Mouse (Mus musculus) right cerebral cortex, postnatal 10 days (tissue): Measurements from ENCODE around the gene Tmem248.
"Not testable (repeated sequence)": the region's sequence is repeated elsewhere in the genome, so short reads cannot be mapped to it uniquely, and the experiment has no call there.

ENCODE experiments used
- DNase-seq, 2 experiments: peaks; one replicate each; pipeline ENCODE4 v3.0.0; 2021; ENCODE audit warnings: low spot score in 2 of 2

The Tmem248 gene

DNA sequence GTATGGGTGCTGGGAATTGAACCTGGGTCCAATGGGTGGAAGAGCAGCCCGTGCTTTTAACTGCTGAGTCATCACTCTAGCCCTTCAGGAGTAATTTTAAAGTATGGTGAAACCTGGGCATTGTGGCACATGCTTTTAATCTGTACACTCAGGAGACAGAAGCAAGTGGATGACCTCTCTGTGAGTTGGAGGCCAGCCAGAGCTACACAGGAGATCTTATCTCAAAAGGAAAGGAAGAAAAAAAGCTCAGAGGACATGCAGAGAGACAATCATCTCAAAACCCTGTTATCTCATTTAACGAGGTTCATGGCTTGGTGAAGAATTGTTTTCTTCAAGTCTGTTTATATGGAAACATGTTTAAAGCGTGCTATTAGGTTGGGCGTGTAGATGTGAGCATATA is 12.9 kb upstream of the Tmem248 start:
- no peak for DNase-seq

DNA sequence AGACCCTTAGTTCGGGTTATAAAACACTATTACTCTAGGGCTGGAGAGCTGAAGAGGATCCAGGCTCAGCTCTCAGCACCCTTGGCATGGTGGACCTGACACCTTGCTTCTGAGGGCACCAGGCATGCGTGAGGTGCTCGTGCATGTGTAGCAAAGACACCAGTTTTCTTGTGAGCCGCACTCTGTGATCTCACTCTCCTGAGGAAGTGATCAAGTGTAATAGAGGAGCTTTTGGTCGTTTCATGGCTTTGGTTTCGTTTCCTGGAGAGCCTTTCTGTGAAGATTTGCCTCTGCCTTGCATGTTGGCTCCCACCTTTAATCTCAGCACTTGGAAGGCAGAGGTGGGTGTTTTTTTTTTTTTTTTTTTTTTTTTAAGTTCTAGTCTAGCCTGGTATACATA is 12.3 kb upstream of the Tmem248 start:
- DNase-seq = no peak

GRCm38 (mm10) chr5:130205441-130206023 is 11.3 kb upstream of the Tmem248 start:
- no peak for DNase-seq

DNA sequence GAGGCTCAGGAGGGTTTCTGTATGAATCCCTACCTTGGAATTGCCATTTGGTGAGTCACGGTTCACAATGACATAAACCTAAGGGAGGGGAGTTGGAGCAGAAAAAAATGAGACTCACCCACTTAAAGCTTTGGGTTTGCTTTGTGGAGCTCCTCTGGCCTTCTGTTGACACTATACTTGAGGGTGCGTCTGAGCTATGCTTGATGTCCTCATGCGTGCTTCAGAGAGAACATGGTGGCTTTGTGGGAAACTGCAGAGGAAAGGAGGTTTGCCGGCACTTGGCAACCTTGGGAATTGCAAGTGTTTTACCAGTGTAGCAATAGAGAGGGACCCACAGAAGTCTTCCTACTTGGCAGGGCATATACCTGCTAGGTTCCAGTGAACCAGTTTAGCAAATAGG is 9.6 kb upstream of the Tmem248 start:
- DNase-seq = no peak

DNA sequence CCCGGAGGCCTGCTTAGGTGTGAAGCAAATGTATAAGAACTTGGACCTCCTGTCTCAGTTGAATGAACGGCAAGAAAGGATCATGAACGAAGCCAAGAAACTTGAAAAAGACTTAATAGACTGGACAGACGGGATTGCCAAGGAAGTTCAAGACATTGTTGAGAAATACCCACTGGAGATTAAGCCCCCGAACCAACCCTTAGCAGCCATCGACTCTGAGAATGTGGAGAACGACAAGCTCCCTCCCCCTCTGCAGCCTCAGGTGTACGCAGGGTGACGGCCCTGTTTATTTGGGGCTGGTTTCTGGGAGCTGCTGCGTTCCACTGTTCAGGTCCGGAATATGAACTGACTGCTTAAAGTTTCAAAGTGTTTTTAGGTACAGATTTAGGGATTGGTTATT is 3.9 kb upstream of the Tmem248 start:
- DNase-seq = no peak

DNA sequence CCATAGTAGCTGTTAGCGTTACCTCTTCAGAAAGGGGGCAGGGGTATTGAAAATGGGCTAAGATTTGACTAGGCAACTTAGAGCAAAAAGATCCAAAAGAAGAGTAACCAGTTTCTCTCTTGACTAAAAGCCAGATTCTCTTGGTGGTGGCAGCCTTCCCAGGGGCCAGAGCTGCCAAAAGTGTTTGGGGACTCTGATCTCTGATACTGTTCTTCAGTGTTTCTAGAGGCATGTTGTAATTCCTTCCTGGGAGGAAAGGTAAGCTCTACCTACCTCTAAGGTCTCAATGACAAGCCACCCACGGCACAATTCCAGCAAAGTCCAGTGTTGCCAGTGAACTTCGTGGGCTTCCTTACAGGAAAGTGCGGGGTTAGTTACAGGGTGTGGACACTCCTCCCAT is 525 bp downstream of the Tmem248 start:
- no peak for DNase-seq

DNA sequence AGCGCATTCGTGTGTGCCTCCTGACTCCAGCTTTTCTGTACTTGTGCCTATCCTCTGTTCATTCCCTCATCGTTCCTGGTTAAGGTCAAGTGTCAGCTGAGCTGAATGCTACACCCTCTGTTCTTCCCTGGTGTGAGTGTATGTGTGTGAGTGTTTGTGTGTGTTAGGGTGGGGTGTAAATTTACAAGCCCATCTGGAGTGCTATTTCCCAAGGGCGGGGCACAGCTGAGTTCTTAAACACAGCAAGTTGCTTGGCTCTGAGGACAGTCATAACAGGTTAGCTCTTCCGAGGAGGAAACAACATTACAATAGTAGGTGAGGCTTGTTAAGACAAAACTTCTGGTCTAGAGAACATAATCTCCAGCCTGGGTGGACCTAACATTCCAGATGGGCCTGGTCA is 1.5 kb downstream of the Tmem248 start:
- no peak for DNase-seq

DNA sequence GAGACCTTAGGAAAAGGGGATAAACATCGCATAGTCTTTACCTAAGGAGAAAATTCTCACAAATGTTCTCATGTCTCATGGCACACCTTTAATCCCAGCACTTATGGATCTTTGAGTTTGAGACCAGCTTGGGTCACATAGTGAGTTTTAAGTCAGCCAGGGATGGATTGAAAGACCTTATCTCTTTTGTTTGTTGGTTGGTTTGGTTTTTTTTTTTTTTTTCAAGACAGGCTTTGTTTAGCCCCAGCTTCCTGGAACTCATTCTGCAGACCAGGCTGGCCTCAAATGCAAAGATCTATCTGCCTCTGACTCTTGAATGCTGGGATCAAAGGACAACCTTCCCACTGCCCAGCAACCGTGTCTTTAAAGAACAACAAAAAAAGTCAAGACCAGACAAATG is 4.4 kb downstream of the Tmem248 start:
- no peak for DNase-seq

- no peak for DNase-seq
Measured at GRCm38 (mm10) chr5:130221760-130222145, 4.9 kb downstream of the Tmem248 start.

GRCm38 (mm10) chr5:130222146-130223004 is 5.5 kb downstream of the Tmem248 start:
- peak; percentile 95 to 97 for DNase-seq

DNA sequence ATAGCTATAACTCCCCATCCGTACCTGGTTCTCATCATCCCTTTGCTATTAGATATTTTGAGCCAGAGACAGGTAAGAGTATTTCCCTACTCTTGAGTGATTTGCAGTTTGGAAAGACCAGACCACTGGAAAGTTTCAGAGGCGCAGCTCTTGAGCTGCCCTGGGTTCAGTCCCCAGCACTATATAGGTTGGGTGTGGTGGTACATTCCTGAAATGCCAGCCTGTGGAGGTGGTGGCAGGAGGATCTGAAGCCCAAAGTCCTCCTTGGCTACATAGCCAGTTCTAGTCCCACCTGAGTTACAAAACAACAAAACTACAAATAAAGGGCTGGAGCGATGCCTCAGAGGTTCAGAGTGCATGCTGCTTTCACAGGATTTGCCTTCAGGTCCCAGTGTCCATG is 9.9 kb downstream of the Tmem248 start:
- no peak for DNase-seq

DNA sequence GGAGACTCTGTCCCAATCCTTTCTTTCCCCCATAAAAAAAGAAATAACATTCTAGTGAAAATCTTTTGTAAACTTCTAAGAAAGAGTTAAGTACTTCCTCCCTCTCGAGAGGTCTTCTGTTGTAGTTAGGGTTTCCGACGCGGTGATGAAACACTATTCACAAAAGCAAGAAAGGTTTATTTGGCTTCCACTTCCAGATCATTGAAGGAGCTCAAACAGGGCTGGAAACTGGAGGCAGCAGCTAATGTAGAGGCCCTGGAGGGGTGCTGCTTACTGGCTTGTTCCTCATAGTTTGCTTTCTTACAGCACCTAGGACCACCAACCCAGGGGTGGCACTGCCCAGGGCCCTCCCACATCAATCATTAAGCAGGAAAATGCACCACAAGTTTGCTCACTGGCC is 11.2 kb downstream of the Tmem248 start:
- DNase-seq = no peak

GRCm38 (mm10) chr5:130236302-130236701 is 19.4 kb downstream of the Tmem248 start:
- DNase-seq = no peak

DNA sequence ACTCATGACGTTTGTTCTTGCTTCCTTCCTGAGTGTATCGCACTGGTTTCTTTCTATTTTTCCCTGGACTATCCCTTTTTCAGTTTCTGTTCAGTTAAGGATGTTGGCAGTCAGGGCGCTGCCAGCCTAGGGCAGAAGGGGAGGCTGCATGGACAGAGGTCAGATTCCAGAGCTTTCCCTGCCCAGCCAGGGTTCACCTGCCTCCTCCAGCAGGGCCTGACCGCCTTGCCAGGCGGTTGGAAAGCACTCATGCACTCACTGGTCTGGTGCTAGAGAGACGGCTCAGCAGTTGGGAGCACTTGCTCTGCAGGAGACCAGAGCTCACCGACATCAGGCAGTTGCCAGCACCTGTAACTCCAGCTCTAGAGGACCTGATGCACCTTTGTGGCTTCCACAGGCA is 22.4 kb downstream of the Tmem248 start:
- no peak for DNase-seq

GRCm38 (mm10) chr5:130239856-130240255 is 23.0 kb downstream of the Tmem248 start:
- DNase-seq = no peak

- DNase-seq = no peak
Measured at GRCm38 (mm10) chr5:130241426-130241825, 24.5 kb downstream of the Tmem248 start.

- no peak for DNase-seq
Measured at GRCm38 (mm10) chr5:130247823-130248222, 30.9 kb downstream of the Tmem248 start.

DNA sequence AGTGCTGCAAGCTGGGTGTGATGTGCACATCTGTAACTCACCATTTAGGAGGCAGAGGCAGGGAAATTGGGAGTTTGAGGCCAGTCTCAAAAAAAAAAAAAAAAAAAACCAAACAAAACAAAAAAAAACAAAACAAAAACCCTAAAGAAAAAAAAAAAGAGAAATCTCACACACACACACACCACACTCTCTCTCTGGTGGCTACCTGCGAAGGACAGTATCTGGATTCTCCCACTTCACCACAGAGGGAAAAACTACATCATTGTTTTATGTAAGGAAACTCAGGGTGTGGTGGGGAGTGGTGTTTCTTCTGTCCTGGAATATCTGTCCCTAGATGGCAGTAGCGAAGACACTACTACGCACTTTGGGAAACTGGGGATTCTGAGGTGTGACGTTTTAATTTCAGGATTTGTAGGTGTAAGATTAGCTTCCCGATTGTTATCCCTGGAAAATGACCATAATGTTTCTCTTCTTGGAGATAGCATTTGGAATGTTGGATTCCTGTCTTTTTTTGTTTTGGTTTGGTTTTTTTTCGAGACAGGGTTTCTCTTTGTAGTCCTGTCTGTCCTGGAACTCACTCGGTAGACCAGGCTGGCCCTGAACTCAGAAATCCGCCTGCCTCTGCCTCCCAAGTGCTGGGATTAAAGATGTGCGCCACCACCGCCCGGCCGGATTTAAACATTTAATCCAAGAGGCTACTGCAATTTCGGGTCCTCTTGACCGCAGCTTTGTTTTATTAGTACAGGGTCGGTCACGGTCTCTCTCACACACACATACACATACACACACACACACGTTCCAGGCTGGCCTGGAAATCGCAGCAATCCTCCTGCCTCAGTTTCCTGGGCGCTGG is 37.5 kb downstream of the Tmem248 start:
- DNase-seq = peak in 1 of 2 experiments; percentile 49

- DNase-seq = peak; percentile 99
Measured at GRCm38 (mm10) chr5:130255017-130255720, 38.3 kb downstream of the Tmem248 start, which contains the start of the genes Sbds and Tyw1. Sbds (minus strand) TSS chr5:130255530. Tyw1 (plus strand) TSS chr5:130255619.

- DNase-seq = not testable (repeated sequence)
Measured at GRCm38 (mm10) chr5:130255799-130256525, 39.1 kb downstream of the Tmem248 start.

DNA sequence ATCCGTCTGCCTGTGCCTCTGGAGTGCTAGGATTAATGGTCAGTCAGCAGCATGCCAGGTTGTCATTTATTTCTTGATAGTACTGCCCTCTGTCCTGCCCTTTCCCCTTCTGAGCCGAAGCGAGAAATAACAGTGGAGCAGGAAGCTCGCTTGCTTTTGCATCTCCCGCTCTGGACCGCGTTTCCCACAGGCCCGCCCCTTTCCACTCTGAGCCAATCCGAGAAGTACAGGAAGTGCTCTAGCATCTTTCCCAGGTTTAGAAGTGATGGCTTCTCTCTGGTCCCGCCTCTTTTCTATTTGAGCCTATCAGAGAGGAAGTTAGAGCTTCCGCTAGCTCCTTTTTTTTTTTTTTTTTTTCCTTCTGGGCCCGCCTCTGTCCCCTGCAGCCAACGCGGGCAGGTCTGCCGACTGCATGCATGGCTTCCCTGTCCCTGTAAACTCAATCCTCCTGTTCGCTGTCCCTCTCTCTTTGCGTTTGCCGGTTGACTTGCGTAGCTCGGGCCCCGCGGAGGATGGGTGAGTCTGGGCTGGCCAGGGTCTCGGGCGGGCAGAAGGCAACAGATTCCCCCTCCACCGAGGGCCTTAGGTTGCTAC is 39.9 kb downstream of the Tmem248 start:
- peak; percentile 96 to 97 for DNase-seq
